Mouse (Mus musculus) testis, adult 2 months (tissue): ENCODE measurements at regions not wholly inside any gene's neighbourhood (a gene's known extent, or its start where the extent isn't known, plus 50 kb on each side); places are given as distances from the start of the nearest gene placed in this dataset.

ENCODE experiments used
- CTCF ChIP-seq: fragments of 200-500 bp; IDR thresholded peaks from 2 replicates; pipeline ENCODE4 v1.5.1; 2012; ENCODE audit warnings: low read depth, mild to moderate bottlenecking, inconsistent platforms, low read length, moderate library complexity; ENCODE audit not compliant: control insufficient read depth, insufficient read depth, insufficient replicate concordance
- POLR2A ChIP-seq: fragments of 200-500 bp; IDR thresholded peaks from 2 replicates; pipeline ENCODE4 v1.6.1; 2012; ENCODE audit warnings: low read depth, mild to moderate bottlenecking, inconsistent platforms, low read length, moderate library complexity; ENCODE audit not compliant: control insufficient read depth

- no peak for TF ChIP-seq CTCF
- no peak for TF ChIP-seq POLR2A
Measured at GRCm38 (mm10) chr14:66462081-66462480, 453.1 kb upstream of the Gulo start.
